ENCODE assay signal across 20 mouse cellular contexts in genomic region chr12:6211266-6211665, GRCm38 (mm10).
DNase-seq lines count a peak whose midpoint lies in the region; ATAC-seq lines count a peak whose summit lies in the region.
"Had no signal": no experiment of that assay in that cellular context is flagged by ENCODE, and none has a peak within 500 bp of the region (broad histone marks: within the 10 kb centered on the region; RNA-seq: fewer than 3 reads in every experiment).

No protein-coding gene starts in this region.

- ATAC-seq in kidney, embryonic 16.5 days (ENCODE audit: low FRiP score, low TSS enrichment), result no peak
- ATAC-seq: intestine, embryonic 15.5 days had no signal

- no peak overlapping the region for H3K27ac ChIP-seq in kidney, embryonic 16.5 days (ENCODE audit: low read length)
- H3K27ac ChIP-seq: embryonic facial prominence, embryonic 10.5 days; intestine, embryonic 15.5 days; limb, embryonic 13.5 days; liver, embryonic 15.5 days; midbrain, embryonic 10.5 days had no signal

- intact Hi-C loops in left cerebral cortex, postnatal 10 days (cut with DNase I), result no loop called here

- no peak overlapping the region for H3K9ac ChIP-seq in kidney, embryonic 16.5 days (replicated peaks; ENCODE audit: low read length)
- H3K9ac ChIP-seq: intestine, embryonic 15.5 days; limb, embryonic 13.5 days; liver, embryonic 15.5 days had no signal

- peak; percentile 5 to 22 for DNase-seq in cerebellum, postnatal 10 days
- DNase-seq in cerebellum, adult 8-10 months, result no peak
- DNase-seq in frontal cortex, postnatal 25 days (ENCODE audit: low spot score in 2 of 2), result peak; percentile 37 to 49
- DNase-seq in left cerebral cortex, postnatal 10 days (ENCODE audit: extremely low spot score in 1 of 2, low spot score in 2 of 2), result peak; percentile 51 to 56
- DNase-seq in right cerebral cortex, postnatal 36 days (ENCODE audit: low spot score in 2 of 2), result peak; percentile 72 to 84
- no peak for DNase-seq in kidney, postnatal 4 days
- no peak for DNase-seq in ovary, postnatal 10 days (ENCODE audit: low spot score)
- DNase-seq: adrenal gland, postnatal 25 days; heart, adult 18-20 months; kidney, postnatal 14 days; lung, postnatal 14 days; retina, postnatal 1 day had no signal

- no peaks in the 10 kb centered on the region for H3K36me3 ChIP-seq in kidney, embryonic 16.5 days (ENCODE audit: insufficient read depth, low read length)
- H3K36me3 ChIP-seq: embryonic facial prominence, embryonic 10.5 days; intestine, embryonic 15.5 days; limb, embryonic 13.5 days; liver, embryonic 15.5 days; midbrain, embryonic 10.5 days had no signal

- H3K27me3 ChIP-seq in kidney, embryonic 16.5 days (ENCODE audit: insufficient read depth, low read length), result no peaks in the 10 kb centered on the region
- H3K27me3 ChIP-seq: CH12.LX; intestine, embryonic 15.5 days; limb, embryonic 13.5 days; liver, embryonic 15.5 days had no signal

- H3K9me3 ChIP-seq in kidney, embryonic 16.5 days (ENCODE audit: low read length), result no peaks in the 10 kb centered on the region
- H3K9me3 ChIP-seq: embryonic facial prominence, embryonic 10.5 days; intestine, embryonic 15.5 days; limb, embryonic 13.5 days; liver, embryonic 15.5 days; midbrain, embryonic 10.5 days had no signal

- WGBS in kidney, embryonic 16.5 days, result 62% methylated on average over 1 of the region's 1 CpGs

- H3K4me1 ChIP-seq in kidney, embryonic 16.5 days (ENCODE audit: insufficient read depth, low read length), result no peaks in the 10 kb centered on the region
- H3K4me1 ChIP-seq: embryonic facial prominence, embryonic 10.5 days; intestine, embryonic 15.5 days; limb, embryonic 13.5 days; liver, embryonic 15.5 days; midbrain, embryonic 10.5 days had no signal

- no peak overlapping the region for H3K4me2 ChIP-seq in kidney, embryonic 16.5 days (replicated peaks; ENCODE audit: low read depth, low read length)
- H3K4me2 ChIP-seq: intestine, embryonic 15.5 days; limb, embryonic 13.5 days; liver, embryonic 15.5 days had no signal

- H3K4me3 ChIP-seq in kidney, embryonic 16.5 days (ENCODE audit: low read length), result no peak overlapping the region
- H3K4me3 ChIP-seq: embryonic facial prominence, embryonic 10.5 days; erythroblast, embryonic 14.5 days; intestine, embryonic 15.5 days; limb, embryonic 13.5 days; liver, embryonic 15.5 days; midbrain, embryonic 10.5 days had no signal

Comparison
In these comparisons a context has a peak if more than half of its experiments do, and no peak if none do; other contexts are left out.
1. DNase-seq: peak in cerebellum, postnatal 10 days (2 of 2), frontal cortex, postnatal 25 days (2 of 2), left cerebral cortex, postnatal 10 days (2 of 2) and right cerebral cortex, postnatal 36 days (2 of 2); none in cerebellum, adult 8-10 months (single experiment), kidney, postnatal 4 days (0 of 2) and ovary, postnatal 10 days (single experiment).